Mouse (Mus musculus) kidney, adult 9 months (tissue): Measurements from ENCODE around the gene RPS10-NUDT3.

Source experiments
- DNase-seq: peaks from one replicate; pipeline ENCODE4 v3.0.0; 2022

The RPS10-NUDT3 gene

DNA sequence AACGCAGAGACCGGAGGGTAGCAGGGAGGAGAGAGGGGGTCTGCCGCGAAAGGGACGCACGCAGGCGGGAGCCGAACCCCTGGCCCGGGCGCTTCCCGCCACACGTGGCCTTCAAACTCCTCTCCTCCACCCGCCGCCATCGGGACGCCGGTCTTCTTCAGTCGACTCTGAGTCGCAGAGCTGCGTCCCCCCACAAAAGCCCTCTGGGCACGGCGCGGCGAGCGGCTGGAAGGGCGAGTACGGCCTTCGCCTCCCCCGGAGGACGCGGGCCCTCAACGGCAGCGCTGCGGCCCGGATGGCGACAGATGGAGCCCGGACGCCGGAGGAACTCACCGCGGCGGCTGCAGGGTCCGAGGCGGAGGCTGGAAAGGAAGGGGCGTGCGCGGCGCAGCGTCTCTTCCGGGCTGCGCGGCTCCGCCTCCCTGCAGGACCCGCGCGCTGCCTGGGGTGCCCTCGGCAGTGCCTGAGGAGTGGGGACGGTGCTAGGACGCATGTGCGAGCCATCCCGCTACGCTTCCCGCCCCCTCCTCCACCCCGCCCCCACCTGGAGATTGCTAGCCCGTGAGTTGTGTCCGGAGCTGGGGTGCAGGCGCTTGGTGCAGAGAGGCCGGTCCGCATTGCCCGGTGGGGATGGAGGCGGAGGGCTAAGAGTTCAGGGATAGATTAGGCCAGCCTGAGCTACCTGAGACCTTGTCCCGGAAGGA, at the start of gene RPS10-NUDT3:
Gene RPS10-NUDT3, minus strand, starts transcription at position 352 of the 704 bp plus-strand sequence.
- DNase-seq: peak; percentile 89

DNA sequence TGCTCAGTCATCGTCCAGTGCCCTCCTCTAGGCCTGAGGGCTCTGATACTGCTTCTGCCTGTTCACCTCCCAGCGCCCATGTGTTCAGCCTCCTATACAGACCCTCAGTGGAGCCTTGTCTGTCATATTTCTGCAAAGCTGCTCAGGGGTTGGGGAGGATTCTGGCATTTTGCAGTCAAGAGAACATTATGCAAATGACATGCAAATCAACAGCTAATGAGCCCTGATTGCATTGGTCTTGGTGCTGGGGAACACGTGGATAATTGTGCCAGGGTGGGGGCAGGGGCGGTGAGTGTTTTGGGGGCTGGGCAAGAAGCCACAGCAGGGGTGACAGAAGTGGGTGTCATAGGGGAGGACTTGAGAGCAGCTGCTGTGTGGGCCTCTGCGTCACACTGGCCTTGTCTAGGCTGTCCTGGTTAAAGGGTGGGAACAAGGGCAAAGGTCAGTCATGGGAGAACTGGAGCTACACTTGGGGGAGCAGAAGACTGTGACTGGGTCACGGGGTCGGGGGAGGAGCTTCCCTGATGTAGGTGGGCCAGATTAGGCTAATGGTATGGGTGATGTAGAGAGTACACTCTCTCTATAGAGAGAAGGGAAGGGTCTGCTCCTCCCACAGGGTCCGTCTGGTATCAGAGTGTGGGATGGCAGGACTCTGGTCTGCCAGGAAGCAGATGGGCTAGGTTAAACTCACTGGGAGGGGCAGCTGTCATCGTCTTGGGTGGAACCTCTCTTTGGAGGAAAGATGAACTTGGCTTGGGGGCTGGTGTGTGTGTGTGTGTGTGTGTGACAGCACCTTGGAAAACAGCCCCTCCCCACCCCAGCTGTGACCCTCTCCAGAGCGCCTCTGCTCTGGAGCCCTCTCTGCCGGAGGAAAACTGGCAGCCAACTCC, 44.1 kb upstream of the RPS10-NUDT3 start:
- DNase-seq: peak; percentile 18

DNA sequence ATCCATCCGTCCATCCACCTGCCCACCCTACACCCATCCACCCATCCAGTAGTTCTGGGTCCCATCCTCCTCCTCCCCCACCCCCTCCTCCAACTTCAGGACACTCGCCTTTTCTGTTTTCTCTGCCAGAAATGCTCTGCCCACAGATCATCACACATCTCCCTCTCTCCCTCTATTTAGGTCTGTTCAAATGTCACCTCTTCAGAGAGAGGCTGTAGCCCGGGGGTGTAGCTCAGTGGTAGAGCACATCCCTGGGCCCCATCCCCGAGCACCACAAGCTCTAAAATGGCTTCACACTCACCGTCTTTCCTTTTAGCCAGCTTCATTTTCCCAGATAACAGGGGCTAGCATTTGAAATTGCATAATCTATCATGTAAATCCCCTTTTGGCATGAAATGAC, 42.7 kb upstream of the RPS10-NUDT3 start:
- no peak for DNase-seq

DNA sequence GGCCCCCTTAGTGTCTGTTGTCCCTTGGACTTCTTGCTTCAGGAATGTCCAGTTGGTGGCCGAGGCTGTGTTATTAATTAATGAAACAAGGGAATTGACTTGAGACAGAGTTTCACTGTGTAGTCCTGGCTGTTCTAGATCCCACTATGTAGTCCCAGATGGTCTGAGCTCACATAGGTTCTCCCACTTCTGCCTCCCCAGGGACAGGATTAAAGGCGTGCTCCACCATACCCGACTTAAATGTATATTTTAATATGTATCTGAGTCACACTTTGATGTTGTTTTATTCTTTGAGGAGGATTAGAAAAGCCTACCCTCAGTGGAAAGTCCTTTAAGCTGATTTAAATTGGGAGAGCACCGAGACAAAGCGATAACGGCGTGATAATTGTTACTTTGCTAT, 41.2 kb upstream of the RPS10-NUDT3 start:
- DNase-seq: no peak

DNA sequence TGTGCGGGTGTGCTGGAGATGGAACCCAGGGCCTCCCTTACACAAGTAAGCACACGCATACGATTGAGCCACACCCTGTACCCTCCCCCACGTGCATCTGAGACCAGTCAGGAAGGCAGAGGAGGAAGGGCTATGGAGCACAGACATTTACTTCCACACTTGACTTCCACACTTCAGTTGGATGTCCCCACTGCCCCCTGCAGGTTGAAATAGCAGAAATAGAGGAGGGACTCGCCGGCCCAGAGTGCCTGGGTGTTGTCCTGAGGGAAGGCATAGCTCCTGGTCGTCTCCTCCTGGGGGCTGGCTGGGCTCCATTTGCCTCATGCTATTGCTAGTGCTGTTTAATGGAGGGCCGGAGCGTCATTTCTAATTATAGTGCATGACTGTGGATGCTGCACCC, 40.4 kb upstream of the RPS10-NUDT3 start:
- no peak for DNase-seq

DNA sequence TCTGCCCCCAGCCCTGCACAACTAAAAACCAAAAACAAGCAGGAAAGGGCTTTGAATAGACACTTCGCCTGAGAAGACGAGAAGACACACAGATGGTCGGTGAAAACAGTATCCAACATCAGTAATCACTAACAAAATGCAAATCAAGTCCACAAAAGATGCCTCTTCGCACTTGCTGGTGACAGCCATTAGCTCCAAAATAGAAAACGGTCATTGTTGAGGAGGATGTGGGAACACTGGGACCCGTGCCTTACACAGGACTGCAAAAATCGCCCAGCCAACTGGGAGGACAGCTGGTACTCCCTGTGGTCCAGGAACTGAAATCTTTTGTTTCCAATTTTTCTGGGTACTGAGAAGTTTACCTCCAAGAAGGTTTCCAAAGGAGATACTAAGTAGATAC, 38.9 kb upstream of the RPS10-NUDT3 start:
- no peak for DNase-seq

DNA sequence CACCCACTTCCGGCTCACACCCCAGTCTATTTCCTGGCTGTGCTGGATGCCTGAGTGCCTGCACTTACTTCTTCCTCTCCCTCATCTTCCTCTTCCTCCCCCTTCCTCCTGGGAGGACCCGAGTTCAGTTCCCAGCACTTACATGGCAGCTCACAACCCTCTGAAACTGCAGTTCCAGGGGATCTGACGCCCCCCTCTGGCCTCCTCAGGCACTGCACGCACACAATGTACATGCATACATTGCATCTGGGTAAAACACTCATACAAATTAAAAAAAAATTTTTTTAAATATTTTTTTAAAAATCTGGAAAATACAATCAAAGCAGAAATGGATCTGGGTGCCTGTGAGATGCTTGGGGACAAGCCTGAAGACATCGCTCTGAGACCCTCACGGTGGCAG, 36.7 kb upstream of the RPS10-NUDT3 start:
- DNase-seq: no peak

DNA sequence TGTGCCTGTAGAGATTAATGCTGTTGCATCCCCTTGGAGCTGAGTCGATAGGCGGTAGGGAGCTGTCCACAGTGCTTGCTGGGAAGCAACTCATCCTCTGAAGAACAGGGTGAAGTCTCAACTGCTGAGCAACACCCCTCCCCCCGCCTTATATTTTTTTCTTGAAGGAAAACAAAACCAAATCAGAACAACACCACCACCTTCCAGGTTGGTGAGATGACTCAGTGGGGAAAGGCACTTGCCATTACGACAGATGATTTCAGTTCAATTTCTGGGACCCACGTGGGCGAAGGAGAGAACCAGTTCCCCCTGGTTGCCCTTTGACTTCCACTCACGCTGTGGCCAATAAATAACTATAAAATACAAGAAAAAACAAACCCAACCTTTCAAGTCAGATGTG, 23.7 kb upstream of the RPS10-NUDT3 start:
- DNase-seq: no peak

DNA sequence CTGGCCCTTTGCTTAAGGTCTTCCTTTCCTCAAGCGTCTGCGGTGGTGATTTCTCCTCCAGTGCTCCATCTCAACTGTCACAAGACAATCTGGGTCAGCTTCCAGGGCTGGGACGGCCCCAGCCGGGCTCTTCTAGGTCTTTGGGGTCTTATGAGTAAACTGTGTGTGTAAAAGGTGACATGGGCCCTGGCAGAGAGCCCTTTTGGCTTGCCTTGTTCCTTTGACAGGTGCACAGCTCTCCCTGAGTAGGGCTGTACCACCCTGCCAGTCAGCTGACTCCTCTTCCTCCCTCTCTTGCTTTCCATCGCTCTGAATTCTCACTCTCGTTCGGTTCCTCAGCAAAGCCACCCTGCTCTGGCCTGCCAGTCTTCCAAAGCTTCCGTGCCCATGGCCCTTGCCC, 22.1 kb upstream of the RPS10-NUDT3 start:
- no peak for DNase-seq

DNA sequence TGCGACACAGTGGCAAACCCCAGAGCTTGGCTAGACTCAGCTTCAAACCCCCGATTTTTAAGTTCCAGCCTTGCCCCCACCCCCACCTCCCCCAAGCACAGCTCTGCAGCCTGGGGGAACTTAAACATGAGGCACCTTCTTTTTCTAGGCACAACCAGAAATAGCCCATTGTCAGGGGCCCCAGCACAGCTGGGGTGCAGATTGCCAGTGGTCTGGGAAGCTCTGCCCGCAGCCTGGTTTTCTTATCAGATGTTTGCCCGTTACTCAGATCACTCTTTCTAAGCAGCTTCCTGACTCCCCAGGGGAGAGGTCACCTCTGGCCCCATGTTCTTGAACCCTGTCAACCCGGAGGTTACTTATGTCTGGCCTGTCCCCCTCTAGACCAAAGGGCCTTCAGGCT, 21.4 kb upstream of the RPS10-NUDT3 start:
- DNase-seq: no peak

DNA sequence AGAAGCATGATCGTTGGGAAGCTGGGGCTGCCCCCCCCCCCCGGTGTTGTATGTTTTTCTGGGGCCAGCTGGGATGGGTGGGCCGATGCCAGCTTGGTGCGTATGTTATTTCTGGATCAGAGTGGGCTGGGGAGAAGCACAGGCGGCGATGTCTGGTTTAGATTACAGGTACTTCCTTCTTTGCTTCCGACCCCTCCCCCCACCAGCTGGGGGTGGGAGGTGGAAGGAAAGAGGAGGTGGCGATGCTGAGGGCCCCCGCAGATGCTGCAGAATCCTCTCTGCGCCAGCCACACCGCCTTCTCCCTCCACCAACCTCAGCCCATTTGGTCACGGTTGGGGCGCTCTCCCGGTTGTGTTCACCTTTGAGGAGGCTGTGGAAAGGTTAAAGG, 21.0 kb upstream of the RPS10-NUDT3 start:
- DNase-seq: no peak

DNA sequence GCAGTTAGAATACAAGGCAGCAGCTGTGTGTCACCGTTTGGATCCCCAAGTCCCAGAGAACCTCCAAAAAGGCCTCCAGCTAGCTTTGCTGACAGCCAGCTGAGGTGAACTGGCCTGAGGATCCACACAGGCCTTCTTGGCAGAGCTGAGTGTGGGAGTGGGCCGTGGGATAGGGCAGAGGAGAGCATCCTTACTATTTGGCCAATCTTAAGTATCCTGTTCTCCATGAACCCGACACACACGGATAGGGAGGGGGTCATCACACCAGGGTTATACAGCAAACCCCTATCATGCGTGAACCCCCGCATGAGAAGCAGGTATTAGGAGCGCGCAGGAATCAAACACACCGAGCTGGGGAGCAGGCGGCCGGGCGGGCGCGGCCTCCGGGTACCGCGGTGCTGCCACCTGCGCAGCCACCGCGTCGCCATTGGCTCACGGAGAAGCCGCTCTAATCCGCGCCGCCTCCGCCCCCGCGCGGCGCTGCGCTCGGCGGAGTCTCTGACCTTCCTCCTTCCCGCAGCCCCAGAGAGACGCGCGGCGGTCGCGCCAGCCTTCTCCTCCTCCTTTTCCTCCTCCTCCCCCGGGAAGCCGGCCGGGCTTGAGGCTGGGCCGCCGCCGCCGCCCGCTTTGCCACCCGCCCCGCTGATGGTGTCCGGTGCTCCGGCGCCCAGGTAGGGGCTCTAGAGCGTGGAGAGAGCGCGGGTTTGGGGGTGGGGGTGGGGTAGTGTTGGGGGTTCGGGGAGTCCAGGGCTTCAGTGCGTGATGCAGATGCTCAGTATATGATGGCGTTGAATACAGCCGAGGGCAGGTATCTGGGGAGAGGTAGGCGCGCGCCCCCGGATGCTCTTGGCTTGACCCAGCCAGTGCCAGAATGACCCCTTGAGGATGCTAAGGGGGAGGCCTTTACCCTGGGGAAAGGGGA, 20.3 kb upstream of the RPS10-NUDT3 start, which contains the start of gene Pacsin1:
Gene Pacsin1, plus strand, starts transcription at position 421 of the 922 bp plus-strand sequence.
- DNase-seq: no peak

DNA sequence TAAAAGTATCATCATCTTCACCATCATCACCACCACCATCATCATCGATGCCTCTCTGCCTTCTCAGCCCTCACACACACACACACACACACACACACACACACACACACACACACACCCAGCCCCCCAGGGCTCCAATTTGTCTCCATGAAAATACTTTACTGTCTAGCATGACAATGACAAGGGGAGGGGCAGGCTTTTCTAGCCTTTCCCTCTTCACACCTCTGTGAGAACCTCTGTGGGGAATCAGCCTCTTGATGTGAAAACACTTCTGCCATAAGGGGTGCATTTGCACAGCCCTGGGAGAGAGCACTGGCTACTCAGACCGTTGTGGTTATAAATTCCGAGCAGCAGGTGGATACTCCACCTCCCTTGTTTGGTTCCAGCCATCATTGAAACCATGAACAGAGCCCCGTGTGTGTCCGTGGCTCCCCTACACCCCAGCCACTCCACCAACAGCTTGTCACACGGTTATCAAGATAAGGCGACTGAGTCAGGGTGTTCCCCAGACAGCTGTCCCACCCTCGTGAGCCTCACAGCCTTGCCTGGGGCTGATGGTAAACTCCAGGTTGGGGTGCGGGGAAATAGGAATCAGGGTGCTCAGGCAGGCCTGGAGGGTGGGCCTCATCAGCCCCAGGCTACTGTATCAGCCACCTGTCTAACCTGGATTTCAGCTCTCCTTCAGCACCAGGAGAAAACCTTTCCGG, 18.4 kb upstream of the RPS10-NUDT3 start:
- DNase-seq: no peak

DNA sequence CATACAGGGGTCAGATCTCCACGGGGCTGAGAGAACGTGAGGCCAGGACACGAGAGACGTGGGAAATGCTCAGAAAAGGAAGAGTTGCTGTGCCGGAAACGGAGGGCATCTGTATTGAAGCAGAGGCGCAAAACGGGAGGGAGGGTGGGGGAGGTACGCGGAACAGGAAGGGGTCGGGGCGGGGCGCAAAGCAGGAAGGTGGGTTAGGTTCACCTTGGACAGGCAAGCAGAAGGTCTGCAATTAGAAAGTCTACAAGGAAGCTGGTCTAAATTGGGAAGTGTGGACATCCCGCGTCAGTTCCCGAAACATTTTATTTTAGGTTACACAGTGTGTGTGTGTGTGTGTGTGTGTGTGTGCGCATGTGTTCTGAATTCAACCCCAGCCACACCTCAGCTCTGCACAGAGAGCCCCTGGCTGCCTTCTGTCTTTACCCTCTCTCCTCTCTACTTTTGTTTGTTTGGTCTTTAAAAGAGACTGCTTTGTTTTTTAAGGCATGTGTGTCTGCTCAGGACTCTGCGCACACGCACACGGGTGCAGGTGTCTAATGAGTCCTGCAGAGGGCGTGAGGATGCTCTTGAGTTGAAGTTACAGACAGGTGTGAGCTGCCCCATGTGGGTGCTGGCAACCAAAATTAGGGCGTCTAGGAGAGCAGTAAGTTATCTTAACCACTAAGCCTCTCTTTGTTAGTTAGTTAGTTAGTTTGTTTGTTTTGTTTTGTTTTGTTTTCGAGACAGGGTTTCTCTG, 17.2 kb upstream of the RPS10-NUDT3 start:
- DNase-seq: no peak

DNA sequence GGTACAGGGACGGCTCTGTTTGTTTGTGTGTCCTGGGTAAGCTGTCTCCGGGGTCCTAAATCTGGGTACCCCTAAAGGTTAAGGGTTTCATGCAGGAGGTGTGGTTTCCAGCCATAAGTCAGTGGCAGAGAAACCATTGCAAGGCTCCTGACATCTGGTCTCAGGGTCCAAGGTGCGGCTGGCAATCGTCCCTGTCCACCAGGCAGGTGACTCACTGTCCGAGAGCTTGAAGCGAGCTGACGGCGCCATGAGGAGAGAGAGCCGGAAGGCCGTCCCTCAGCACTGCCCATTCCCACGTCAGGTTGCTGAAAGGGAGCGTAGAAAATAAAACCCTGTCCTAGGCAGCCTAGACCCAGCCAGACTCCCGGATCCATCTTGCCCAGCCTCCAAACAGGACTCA, 15.6 kb upstream of the RPS10-NUDT3 start:
- DNase-seq: peak; percentile 82

DNA sequence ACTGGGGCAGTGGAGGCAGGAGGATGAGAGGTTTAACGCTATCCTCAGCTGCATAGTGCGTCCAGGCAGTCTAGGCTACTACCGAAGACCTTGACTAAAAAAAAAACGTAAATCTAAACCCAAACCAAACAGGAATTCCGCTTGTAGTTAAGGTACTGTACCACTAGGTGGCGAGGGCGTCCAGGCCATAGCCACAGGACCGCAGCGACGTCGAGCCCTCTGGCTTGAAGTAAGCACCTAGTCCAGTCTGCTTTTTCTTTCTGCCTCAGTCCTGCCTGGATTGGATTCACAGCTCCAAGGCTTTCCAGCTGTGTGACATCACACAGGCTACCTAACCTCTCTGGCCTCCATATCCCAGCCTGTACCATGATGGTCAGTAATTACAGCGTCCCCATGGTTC, 15.1 kb upstream of the RPS10-NUDT3 start:
- peak; percentile 83 for DNase-seq

DNA sequence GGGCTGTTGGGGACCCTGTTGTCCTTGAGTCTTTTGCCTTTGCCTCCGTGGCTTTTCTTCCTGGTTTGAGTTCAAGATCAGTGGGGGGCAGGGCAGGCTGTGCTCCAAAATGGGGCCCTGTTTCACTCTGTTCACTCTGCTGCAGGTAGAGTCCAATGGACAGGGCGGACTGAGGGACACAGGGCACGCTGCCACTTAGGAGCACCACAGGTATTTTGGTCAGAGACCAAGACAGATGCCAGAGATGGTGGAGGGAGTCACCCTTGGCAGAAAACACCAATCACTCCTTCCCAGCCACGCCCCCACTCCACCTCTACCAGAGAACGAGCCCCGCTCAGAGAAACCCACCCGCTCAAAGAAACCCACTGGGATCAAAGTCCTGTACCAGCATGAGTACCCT, 10.8 kb upstream of the RPS10-NUDT3 start:
- DNase-seq: no peak

DNA sequence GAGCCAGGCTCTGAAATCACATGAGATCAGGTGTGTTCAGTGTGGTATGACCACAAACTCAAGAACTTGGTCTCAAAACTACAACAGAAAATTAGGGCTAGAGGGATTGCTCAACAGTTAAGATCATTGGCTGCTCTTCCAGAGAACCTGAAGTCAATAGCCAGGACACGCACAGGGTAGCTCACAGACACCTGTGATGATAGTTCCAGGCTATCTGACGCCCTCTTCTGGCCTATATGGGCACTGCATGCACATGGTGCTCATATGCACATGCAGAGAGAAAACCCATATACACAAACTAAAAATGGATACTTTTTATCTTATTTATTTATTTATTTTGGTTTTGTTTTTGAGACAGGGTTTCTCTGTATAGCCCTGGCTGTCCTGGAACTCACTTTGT, 9.6 kb upstream of the RPS10-NUDT3 start:
- no peak for DNase-seq

DNA sequence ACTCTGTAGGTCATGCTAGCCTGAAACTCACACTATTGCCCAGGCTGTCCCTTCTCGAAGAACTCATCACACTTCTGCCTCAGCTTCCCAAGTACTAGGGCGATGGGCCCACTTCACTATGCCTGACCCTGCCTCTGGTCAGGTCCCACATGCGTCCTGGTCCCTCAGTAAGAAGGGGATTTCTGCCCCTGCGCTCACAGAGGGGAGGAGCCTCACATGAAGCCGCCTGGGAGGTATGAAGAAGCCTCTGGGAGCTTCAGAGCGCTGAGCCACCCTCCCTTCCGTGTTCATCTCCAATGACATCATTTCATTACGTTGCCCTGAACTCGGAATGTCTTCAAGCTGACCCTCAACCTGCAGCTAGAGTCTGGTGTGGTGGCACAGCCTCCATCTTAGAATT, 8.7 kb upstream of the RPS10-NUDT3 start:
- no peak for DNase-seq

DNA sequence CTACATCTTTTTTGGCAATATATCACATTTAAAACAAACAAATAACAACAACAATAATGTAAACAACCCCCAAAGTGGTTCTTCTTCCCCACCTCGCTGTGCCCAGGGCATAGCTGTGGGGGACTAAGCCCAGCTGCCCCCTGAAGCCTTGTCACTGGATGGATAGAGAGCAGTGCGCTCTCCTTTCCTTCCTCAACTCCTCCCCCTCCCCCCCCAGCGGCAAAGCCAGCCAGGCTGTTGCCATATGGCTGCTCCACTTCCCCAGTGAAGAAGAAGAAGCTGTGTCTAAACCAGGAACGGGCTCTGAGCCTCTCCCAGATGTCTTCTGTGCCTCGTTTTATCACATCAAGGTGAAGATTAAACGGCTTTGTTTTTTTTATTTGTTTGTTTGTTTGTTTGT, 8.1 kb upstream of the RPS10-NUDT3 start:
- no peak for DNase-seq

DNA sequence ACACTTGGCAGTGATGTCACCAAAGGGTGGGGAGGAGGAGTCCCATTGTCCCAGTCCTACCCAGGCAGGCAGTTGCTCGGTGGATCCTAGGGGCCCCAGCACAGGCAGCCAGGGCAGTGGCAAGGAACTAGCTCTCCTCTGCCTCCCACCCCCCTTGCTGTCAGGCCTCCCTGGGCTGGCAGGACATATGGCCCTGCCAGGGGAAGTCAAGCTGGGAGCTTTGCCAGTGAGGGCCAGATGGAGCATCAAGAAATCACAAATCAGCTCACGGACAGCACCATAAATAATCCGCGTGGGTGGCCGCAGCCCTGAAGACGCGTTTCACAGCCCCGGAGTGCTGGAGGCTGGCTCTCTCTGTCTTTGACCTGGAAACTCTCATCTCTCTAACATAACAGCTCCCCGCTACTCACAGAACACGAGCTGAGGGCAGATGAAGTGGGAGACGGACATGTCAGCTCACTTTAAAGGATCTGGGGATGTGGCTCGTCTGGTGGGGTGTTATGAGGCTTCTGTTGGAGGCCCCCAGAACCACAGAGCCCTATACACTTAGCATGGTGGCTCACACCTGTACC, 7.6 kb upstream of the RPS10-NUDT3 start:
- DNase-seq: no peak
